Mouse (Mus musculus): ENCODE measurements around the gene Ndel1.

GRCm38 (mm10) chr11:68878811-68879210, 7.2 kb upstream of the Ndel1 start:
- TF ChIP-seq CTCF (IDR thresholded peaks at IDR 0.05; ENCODE audit: low read depth, low read length), result no peak
- no peak for TF ChIP-seq POLR2A (IDR thresholded peaks at IDR 0.05; ENCODE audit: borderline replicate concordance, low read depth, low read length)
